20 mouse cellular contexts compared by ENCODE assay signal in the genomic region with DNA sequence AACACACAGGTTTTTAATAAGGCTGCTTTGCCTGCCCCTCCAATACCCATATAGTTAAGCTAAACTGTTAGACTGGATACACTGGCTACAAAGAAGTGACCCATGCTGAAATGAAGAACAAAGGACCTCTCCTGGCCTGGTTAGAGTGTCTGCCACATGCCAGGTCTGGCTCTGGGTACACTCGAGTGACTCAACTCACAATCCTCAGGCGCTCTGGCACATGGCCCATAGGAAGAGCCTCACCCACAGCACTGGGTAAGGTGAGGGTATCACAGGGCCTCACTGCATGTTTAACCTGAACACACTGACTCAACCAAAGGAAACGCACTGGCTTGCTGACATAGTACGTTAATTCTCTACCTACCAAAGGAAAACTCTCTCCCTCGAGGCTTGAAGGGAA. TPM values are rescaled to one million over a fixed set of nuclear protein-coding genes. Genes with fewer than 3 reads are reported as not detected.
DNase-seq lines count a peak whose midpoint lies in the region; ATAC-seq and TF ChIP-seq lines count a peak whose summit lies in the region.
"Had no signal": no experiment of that assay in that cellular context is flagged by ENCODE, and none has a peak within 500 bp of the region (broad histone marks: within the 10 kb centered on the region; RNA-seq: fewer than 3 reads in every experiment).

No protein-coding gene starts in this region.

- peaks cover 62% of the 10 kb centered on the region for H3K36me3 ChIP-seq in stomach, postnatal 0 days (ENCODE audit: control insufficient read depth, insufficient read depth, low read length)
- H3K36me3 ChIP-seq in liver, embryonic 12.5 days: peaks cover 98% of the 10 kb centered on the region

- no peak overlapping the region for H3K9ac ChIP-seq in stomach, postnatal 0 days (ENCODE audit: low read length)
- H3K9ac ChIP-seq in liver, embryonic 12.5 days: no peak overlapping the region
- H3K9ac ChIP-seq: forebrain, postnatal 0 days; heart, embryonic 12.5 days; hindbrain, embryonic 13.5 days; limb, embryonic 13.5 days; liver, embryonic 14.5 days had no signal

- no peak for TF ChIP-seq POLR2A in lung, adult 2 months (IDR thresholded peaks at IDR 0.05; ENCODE audit: borderline replicate concordance, extremely low read depth, low read depth, low read length)

- in situ Hi-C loops in Patski (cut with MboI; ENCODE audit: low pct_unique_long_range_greater_than_20kb): no loop called here

- DNase-seq in urinary bladder, postnatal 14 days (ENCODE audit: low spot score): peak; percentile 62
- no peak for DNase-seq in urinary bladder, postnatal 4 days (ENCODE audit: low spot score in 2 of 2)
- DNase-seq in Patski (ENCODE audit: low read depth, low spot score): peak; percentile 19
- peak; percentile 64 for DNase-seq in lung, adult 2 months
- peak; percentile 74 for DNase-seq in stomach, postnatal 0 days (ENCODE audit: low spot score)
- no peak for DNase-seq in spleen, adult 12 weeks (ENCODE audit: low spot score)
- DNase-seq: cerebellum, adult 11-12 months; cerebellum, postnatal 14 days; forebrain, postnatal 0 days; kidney, adult 8-10 months; kidney, postnatal 4 days; layer of hippocampus, adult 9-11 months; right cerebral cortex, postnatal 25 days; thymus, postnatal 14 days had no signal

- H3K27me3 ChIP-seq in Patski: no peaks in the 10 kb centered on the region
- no peaks in the 10 kb centered on the region for H3K27me3 ChIP-seq in stomach, postnatal 0 days (ENCODE audit: control insufficient read depth, insufficient read depth, low read length)
- H3K27me3 ChIP-seq in liver, embryonic 12.5 days (replicated peaks): no peaks in the 10 kb centered on the region
- H3K27me3 ChIP-seq: heart, embryonic 12.5 days; hindbrain, embryonic 13.5 days; limb, embryonic 13.5 days had no signal

- no peaks in the 10 kb centered on the region for H3K9me3 ChIP-seq in stomach, postnatal 0 days (ENCODE audit: control insufficient read depth, low read length)
- H3K9me3 ChIP-seq in liver, embryonic 12.5 days (replicated peaks): no peaks in the 10 kb centered on the region
- H3K9me3 ChIP-seq: heart, embryonic 12.5 days; hindbrain, embryonic 13.5 days; limb, embryonic 13.5 days had no signal

- CTCF ChIA-PET in Patski (lab: Charles Lee): interaction anchor here (0.6 kb wide), 1 partner anchor 8 kb away, joined by 3 read pairs; no protein-coding TSS in a partner anchor

- POLR2A ChIA-PET in Patski (lab: Charles Lee): no interaction called here

- WGBS in lung, adult 2 months: 56% methylated on average over 5 of the region's 5 CpGs
- 58% methylated on average over 5 of the region's 5 CpGs for WGBS in stomach, postnatal 0 days
- WGBS in liver, embryonic 12.5 days (ENCODE audit: insufficient replicate concordance): 77% methylated on average over 5 of the region's 5 CpGs

- H3K27ac ChIP-seq in stomach, postnatal 0 days (replicated peaks): 0 out of 2 replicates have a peak overlapping the region, but pooled peaks have one; percentile 40
- no peak overlapping the region for H3K27ac ChIP-seq in liver, embryonic 12.5 days
- H3K27ac ChIP-seq: hindbrain, embryonic 13.5 days; limb, embryonic 13.5 days; liver, embryonic 14.5 days had no signal

- TF ChIP-seq EP300 in stomach, postnatal 0 days (optimal IDR thresholded peaks at IDR 0.05): no peak

- H3K4me3 ChIP-seq in lung, adult 2 months (replicated peaks; ENCODE audit: extremely low read depth, low read depth, low read length): no peak overlapping the region
- no peak overlapping the region for H3K4me3 ChIP-seq in stomach, postnatal 0 days (ENCODE audit: low read depth, low read length)
- no peak overlapping the region for H3K4me3 ChIP-seq in liver, embryonic 12.5 days
- H3K4me3 ChIP-seq: heart, embryonic 12.5 days; hindbrain, embryonic 13.5 days; limb, embryonic 13.5 days had no signal

- TF ChIP-seq CTCF in Patski (IDR thresholded peaks at IDR 0.05): no peak
- no peak for TF ChIP-seq CTCF in lung, adult 2 months (IDR thresholded peaks at IDR 0.05; ENCODE audit: insufficient read depth, low read length)
- TF ChIP-seq CTCF in stomach, postnatal 0 days (IDR thresholded peaks at IDR 0.05; ENCODE audit: low read depth): no peak

- ATAC-seq in Patski: no peak
- ATAC-seq in stomach, postnatal 0 days (ENCODE audit: low FRiP score, low TSS enrichment): peak; percentile 85
- ATAC-seq in liver, embryonic 12.5 days: no peak
- ATAC-seq: forebrain, postnatal 0 days had no signal

- peaks cover 3% of the 10 kb centered on the region; the same call in 1 of the 2 replicates for H3K4me1 ChIP-seq in lung, adult 2 months (ENCODE audit: control insufficient read depth, insufficient read depth, low read length)
- no peaks in the 10 kb centered on the region for H3K4me1 ChIP-seq in stomach, postnatal 0 days (replicated peaks; ENCODE audit: control insufficient read depth, insufficient read depth)
- H3K4me1 ChIP-seq in liver, embryonic 12.5 days: no peaks in the 10 kb centered on the region
- H3K4me1 ChIP-seq: heart, embryonic 12.5 days; hindbrain, embryonic 13.5 days; limb, embryonic 13.5 days had no signal

- H3K4me2 ChIP-seq in stomach, postnatal 0 days (replicated peaks; ENCODE audit: low read depth): no peak overlapping the region
- H3K4me2 ChIP-seq in liver, embryonic 12.5 days: no peak overlapping the region
- H3K4me2 ChIP-seq: heart, embryonic 12.5 days; hindbrain, embryonic 13.5 days; limb, embryonic 13.5 days; midbrain, embryonic 11.5 days had no signal

RNA-seq across cellular contexts. Expression of gene Ncf1, which starts 16.7 kb away (rescaled TPM):
- 0.08 TPM for polyA plus RNA-seq in Patski (2021)
- 32.0 and 37.8 TPM in 2 replicates for polyA plus RNA-seq in lung, adult 2 months (2012; rRNA removed)
- polyA plus RNA-seq in stomach, postnatal 0 days (2015; fragmentation: Nextera tagmentation; extraction: Ambion mirVana): 2.2 and 2.4 TPM in 2 replicates
- 8.4 and 9.2 TPM in 2 replicates for polyA plus RNA-seq in liver, embryonic 12.5 days (2016; fragmentation: Nextera tagmentation; extraction: Ambion mirVana)

Comparison
In these comparisons a context has a peak if more than half of its experiments do, and no peak if none do; other contexts are left out.
1. DNase-seq: peak in urinary bladder, postnatal 14 days (single experiment), Patski (single experiment), lung, adult 2 months (single experiment) and stomach, postnatal 0 days (single experiment); none in urinary bladder, postnatal 4 days (0 of 2) and spleen, adult 12 weeks (single experiment).